Mouse (Mus musculus) layer of hippocampus, adult 9-11 months (tissue): ENCODE results near the gene Mccc1.

Experiments used
- DNase-seq: peaks from one replicate; pipeline ENCODE4 v3.0.0; 2022

Mccc1 gene

GRCm38 (mm10) chr3:36000275-36001239, at the start of gene Mccc1:
Gene Mccc1, minus strand, starts transcription at chr3:36000678.
- peak; percentile 96 for DNase-seq

GRCm38 (mm10) chr3:36049106-36049505, 48.6 kb upstream of the Mccc1 start:
- DNase-seq: no peak

GRCm38 (mm10) chr3:36045086-36045485, 44.6 kb upstream of the Mccc1 start:
- DNase-seq: no peak

GRCm38 (mm10) chr3:36044520-36044919, 44.0 kb upstream of the Mccc1 start:
- no peak for DNase-seq

GRCm38 (mm10) chr3:36031740-36032510, 31.4 kb upstream of the Mccc1 start:
- DNase-seq: no peak

- no peak for DNase-seq
These were observed 29.5 kb upstream of the Mccc1 start for GRCm38 (mm10) chr3:36029993-36030392.

- DNase-seq: no peak
These were observed 25.3 kb upstream of the Mccc1 start for GRCm38 (mm10) chr3:36025732-36026131.

GRCm38 (mm10) chr3:36011239-36011638, 10.8 kb upstream of the Mccc1 start:
- DNase-seq: no peak

GRCm38 (mm10) chr3:36008411-36009154, 8.1 kb upstream of the Mccc1 start:
- DNase-seq: no peak

- no peak for DNase-seq
These were observed 3.8 kb upstream of the Mccc1 start for GRCm38 (mm10) chr3:36004028-36004895.

GRCm38 (mm10) chr3:35994552-35995531, 5.6 kb downstream of the Mccc1 start:
- DNase-seq: no peak

- DNase-seq: no peak
These were observed 9.8 kb downstream of the Mccc1 start for GRCm38 (mm10) chr3:35990715-35991114.

GRCm38 (mm10) chr3:35988031-35988430, 12.4 kb downstream of the Mccc1 start:
- no peak for DNase-seq

- no peak for DNase-seq
These were observed 14.2 kb downstream of the Mccc1 start for GRCm38 (mm10) chr3:35986266-35986665.

- no peak for DNase-seq
These were observed 26.9 kb downstream of the Mccc1 start for GRCm38 (mm10) chr3:35973551-35973950.

GRCm38 (mm10) chr3:35972985-35973384, 27.5 kb downstream of the Mccc1 start:
- DNase-seq: no peak

- no peak for DNase-seq
These were observed 29.3 kb downstream of the Mccc1 start for GRCm38 (mm10) chr3:35971149-35971548.

GRCm38 (mm10) chr3:35970441-35970840, 30.0 kb downstream of the Mccc1 start:
- DNase-seq: no peak

GRCm38 (mm10) chr3:35967366-35967921, 33.0 kb downstream of the Mccc1 start:
- DNase-seq: no peak

GRCm38 (mm10) chr3:35966493-35966892, 34.0 kb downstream of the Mccc1 start:
- DNase-seq: no peak
